Mouse (Mus musculus) spleen, adult 2 months (tissue): ENCODE measurements around the gene Smad9.

ENCODE experiments used
- CTCF ChIP-seq: fragments of 200-500 bp; IDR thresholded peaks from 2 replicates; pipeline ENCODE4 v1.5.1; 2011; ENCODE audit warnings: mild to moderate bottlenecking, inconsistent platforms; ENCODE audit not compliant: insufficient read depth, insufficient read length, insufficient replicate concordance; ENCODE audit errors: extremely low read depth
- POLR2A ChIP-seq: fragments of 200-500 bp; IDR thresholded peaks from 2 replicates; pipeline ENCODE4 v1.6.1; 2011; ENCODE audit warnings: low read depth, low read length, inconsistent platforms

DNA sequence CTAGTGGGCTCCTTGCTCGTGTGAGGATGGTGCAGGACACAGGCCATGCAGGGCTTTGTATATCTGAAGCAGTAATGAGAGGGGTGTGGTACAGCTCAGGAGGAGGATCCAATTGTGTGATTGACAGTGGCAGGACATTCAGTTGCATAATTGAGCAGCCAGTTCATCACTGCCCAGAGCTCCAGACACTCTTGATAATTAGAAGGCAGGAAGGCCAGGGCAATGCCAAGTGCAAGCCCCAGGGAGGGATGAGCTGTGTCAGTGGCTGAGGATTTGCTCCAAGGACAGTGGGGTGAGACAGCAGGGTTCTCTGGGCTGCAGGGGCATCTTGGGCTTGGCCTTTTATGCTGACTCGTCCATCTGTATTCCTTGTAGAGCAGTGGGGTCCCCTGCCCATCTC is 35.2 kb downstream of the Smad9 start:
- TF ChIP-seq POLR2A (no peak), CTCF (no peak)
